Mouse (Mus musculus) erythroblast, embryonic 14.5 days (primary cell): ENCODE results near the gene Rpl36al.

Source experiments
- GATA1 ChIP-seq: IDR thresholded peaks from 2 replicates; pipeline ENCODE4 v1.6.1; 2012; ENCODE audit warnings: low read length, inconsistent platforms, mixed read lengths
- TAL1 ChIP-seq: IDR thresholded peaks from 3 replicates; pipeline ENCODE4 v1.6.1; 2012; ENCODE audit warnings: low read length, inconsistent platforms, mixed read lengths

GRCm38 (mm10) chr12:69213186-69213777, 29.4 kb upstream of the Rpl36al start:
- TF ChIP-seq TAL1 (no peak), GATA1 (no peak)
